Mouse (Mus musculus) heart, embryonic 12.5 days (tissue): ENCODE results near the gene Bod1. TPM values are rescaled to one million over a fixed set of nuclear protein-coding genes. Genes with fewer than 3 reads are reported as not detected.
A peak's percentile ranks its signal among the peaks of the same experiment; 100 is the strongest.

Experiments used
- ATAC-seq: fragments of 200-750 bp; cut with Nextera tagmentation; 2 replicates; pipeline ENCODE4 v1.8.0; 2017; ENCODE audit warnings: moderate TSS enrichment, moderate library complexity; ENCODE audit not compliant: insufficient number of reproducible peaks, low FRiP score
- H3K27ac ChIP-seq: fragments of 300-500 bp; sonication (generic); 2 replicates; pipeline ENCODE4 v1.5.1; 2016; ENCODE audit warnings: mild to moderate bottlenecking, moderate library complexity; ENCODE audit not compliant: poor library complexity, severe bottlenecking
- H3K27me3 ChIP-seq: fragments of 300-500 bp; sonication (generic); replicated peaks from 2 replicates; pipeline ENCODE4 v1.6.1; 2016; ENCODE audit warnings: mild to moderate bottlenecking, moderate library complexity
- H3K36me3 ChIP-seq: fragments of 300-500 bp; sonication (generic); 2 replicates; pipeline ENCODE4 v1.6.1; 2016; ENCODE audit warnings: mild to moderate bottlenecking, moderate library complexity
- H3K4me1 ChIP-seq: fragments of 300-500 bp; sonication (generic); replicated peaks from 2 replicates; pipeline ENCODE4 v1.6.1; 2016; ENCODE audit warnings: mild to moderate bottlenecking
- H3K4me2 ChIP-seq: fragments of 300-500 bp; sonication (generic); 2 replicates; pipeline ENCODE4 v1.6.1; 2016; ENCODE audit warnings: mild to moderate bottlenecking, moderate library complexity
- H3K4me3 ChIP-seq: fragments of 300-500 bp; sonication (generic); 2 replicates; pipeline ENCODE4 v1.5.1; 2016; ENCODE audit warnings: mild to moderate bottlenecking
- H3K9ac ChIP-seq: fragments of 300-500 bp; sonication (generic); 2 replicates; pipeline ENCODE4 v1.6.1; 2016; ENCODE audit warnings: mild to moderate bottlenecking, moderate library complexity
- H3K9me3 ChIP-seq: fragments of 300-500 bp; sonication (generic); replicated peaks from 2 replicates; pipeline ENCODE4 v1.6.1; 2016; ENCODE audit warnings: mild to moderate bottlenecking, moderate library complexity
- WGBS: fragments of 180-500 bp; shearing (Covaris S2); methylation state at CpG from one replicate; pipeline ENCODE4 v1.1.7; 2016; 5-methylcytosine and 5-hydroxymethylcytosine counted together
- polyA plus RNA-seq: library from polyadenylated mRNA; unstranded; fragments of >200 nt; fragmentation: Nextera tagmentation; extraction: Ambion mirVana; gene quantifications from 2 replicates; pipeline ENCODE4 v1.2.1, GENCODE M21; 2016

Gene Bod1
- polyA plus RNA-seq, 1 experiment from 2014 or later: 79.8 TPM

GRCm38 (mm10) chr11:31664186-31664585, 7.5 kb downstream of the Bod1 start:
- Histone ChIP-seq H3K36me3 (peaks cover 68% of the 10 kb centered on the region), H3K9me3 (no peaks in the 10 kb centered on the region), H3K4me2 (no peak overlapping the region), H3K27ac (no peak overlapping the region), H3K4me3 (no peak overlapping the region), H3K9ac (no peak overlapping the region), H3K27me3 (no peaks in the 10 kb centered on the region), H3K4me1 (peaks cover 8% of the 10 kb centered on the region)
- WGBS: 80% methylated on average over 2 of the region's 2 CpGs
- no peak for ATAC-seq

GRCm38 (mm10) chr11:31663501-31663900, 8.2 kb downstream of the Bod1 start:
- H3K27ac ChIP-seq: peak overlapping the region; percentile 70
- H3K4me2 ChIP-seq: no peak overlapping the region
- H3K4me1 ChIP-seq: peaks cover 8% of the 10 kb centered on the region
- 82% methylated on average over 4 of the region's 4 CpGs for WGBS
- H3K4me3 ChIP-seq: no peak overlapping the region
- ATAC-seq: no peak
- no peak overlapping the region for H3K9ac ChIP-seq
- no peaks in the 10 kb centered on the region for H3K9me3 ChIP-seq
- H3K36me3 ChIP-seq: peaks cover 61% of the 10 kb centered on the region
- H3K27me3 ChIP-seq: no peaks in the 10 kb centered on the region

GRCm38 (mm10) chr11:31662872-31663446, 8.7 kb downstream of the Bod1 start:
- Histone ChIP-seq H3K4me2 (no peak overlapping the region), H3K27me3 (no peaks in the 10 kb centered on the region), H3K4me3 (no peak overlapping the region), H3K9me3 (no peaks in the 10 kb centered on the region), H3K36me3 (peaks cover 58% of the 10 kb centered on the region), H3K4me1 (peaks cover 8% of the 10 kb centered on the region), H3K27ac (no peak overlapping the region), H3K9ac (no peak overlapping the region)
- 83% methylated on average over 5 of the region's 5 CpGs for WGBS
- no peak for ATAC-seq

- Histone ChIP-seq H3K9me3 (no peaks in the 10 kb centered on the region), H3K4me3 (no peak overlapping the region), H3K4me1 (peaks cover 8% of the 10 kb centered on the region), H3K27me3 (no peaks in the 10 kb centered on the region), H3K36me3 (peaks cover 52% of the 10 kb centered on the region), H3K4me2 (no peak overlapping the region), H3K27ac (no peak overlapping the region), H3K9ac (no peak overlapping the region)
- no peak for ATAC-seq
- WGBS: 84% methylated on average over 7 of the region's 7 CpGs
Observed at GRCm38 (mm10) chr11:31662214-31662613, 9.5 kb downstream of the Bod1 start.

- Histone ChIP-seq H3K27ac (no peak overlapping the region), H3K9ac (no peak overlapping the region), H3K4me2 (no peak overlapping the region), H3K4me3 (no peak overlapping the region), H3K9me3 (no peaks in the 10 kb centered on the region), H3K4me1 (no peaks in the 10 kb centered on the region; the same call in 1 of the 2 replicates), H3K27me3 (no peaks in the 10 kb centered on the region), H3K36me3 (peaks cover 12% of the 10 kb centered on the region; the same call in 1 of the 2 replicates)
- no peak for ATAC-seq
Observed at GRCm38 (mm10) chr11:31657806-31658175, 13.9 kb downstream of the Bod1 start.

GRCm38 (mm10) chr11:31657168-31657805, 14.4 kb downstream of the Bod1 start:
- no peaks in the 10 kb centered on the region for H3K4me1 ChIP-seq
- H3K4me2 ChIP-seq: no peak overlapping the region
- H3K27me3 ChIP-seq: no peaks in the 10 kb centered on the region
- peaks cover 4% of the 10 kb centered on the region for H3K9me3 ChIP-seq
- 72% methylated on average over 5 of the region's 5 CpGs for WGBS
- ATAC-seq: no peak
- no peak overlapping the region for H3K27ac ChIP-seq
- H3K36me3 ChIP-seq: peaks cover 12% of the 10 kb centered on the region; the same call in 1 of the 2 replicates
- H3K4me3 ChIP-seq: no peak overlapping the region
- no peak overlapping the region for H3K9ac ChIP-seq

- no peak overlapping the region for H3K4me2 ChIP-seq
- H3K27me3 ChIP-seq: no peaks in the 10 kb centered on the region
- 31% methylated on average over 2 of the region's 2 CpGs for WGBS
- H3K36me3 ChIP-seq: no peaks in the 10 kb centered on the region
- peaks cover 5% of the 10 kb centered on the region for H3K9me3 ChIP-seq
- H3K4me1 ChIP-seq: no peaks in the 10 kb centered on the region; the same call in 1 of the 2 replicates
- H3K9ac ChIP-seq: no peak overlapping the region
- no peak overlapping the region for H3K27ac ChIP-seq
- no peak for ATAC-seq
- no peak overlapping the region for H3K4me3 ChIP-seq
Observed at GRCm38 (mm10) chr11:31649507-31649906, 22.2 kb downstream of the Bod1 start.

- ATAC-seq: no peak; the same call in 1 of the 2 replicates
- H3K9ac ChIP-seq: no peak overlapping the region
- H3K27ac ChIP-seq: no peak overlapping the region
- H3K27me3 ChIP-seq: no peaks in the 10 kb centered on the region
- no peaks in the 10 kb centered on the region; the same call in 1 of the 2 replicates for H3K4me1 ChIP-seq
- WGBS: 84% methylated on average over 10 of the region's 10 CpGs
- no peak overlapping the region for H3K4me3 ChIP-seq
- no peaks in the 10 kb centered on the region for H3K36me3 ChIP-seq
- peaks cover 3% of the 10 kb centered on the region; the same call in 1 of the 2 replicates for H3K9me3 ChIP-seq
- H3K4me2 ChIP-seq: no peak overlapping the region
Observed at GRCm38 (mm10) chr11:31647268-31647667, 24.4 kb downstream of the Bod1 start.

- Histone ChIP-seq H3K4me1 (no peaks in the 10 kb centered on the region; the same call in 1 of the 2 replicates), H3K27me3 (no peaks in the 10 kb centered on the region), H3K9ac (no peak overlapping the region), H3K4me2 (no peak overlapping the region), H3K36me3 (no peaks in the 10 kb centered on the region), H3K4me3 (no peak overlapping the region), H3K27ac (no peak overlapping the region), H3K9me3 (0 out of 2 replicates have a peak, but pooled peaks cover 3% of the 10 kb centered on the region)
- 78% methylated on average over 1 of the region's 1 CpGs for WGBS
- ATAC-seq: no peak
Observed at GRCm38 (mm10) chr11:31646571-31646970, 25.1 kb downstream of the Bod1 start.

- Histone ChIP-seq H3K4me2 (no peak overlapping the region), H3K36me3 (no peaks in the 10 kb centered on the region), H3K27ac (no peak overlapping the region), H3K9ac (no peak overlapping the region), H3K4me1 (no peaks in the 10 kb centered on the region), H3K4me3 (no peak overlapping the region), H3K9me3 (0 out of 2 replicates have a peak, but pooled peaks cover 3% of the 10 kb centered on the region), H3K27me3 (0 out of 2 replicates have a peak, but pooled peaks cover 2% of the 10 kb centered on the region)
- WGBS: 68% methylated on average over 6 of the region's 6 CpGs
- no peak for ATAC-seq
Observed at GRCm38 (mm10) chr11:31643120-31643519, 28.6 kb downstream of the Bod1 start.

GRCm38 (mm10) chr11:31641066-31641810, 30.4 kb downstream of the Bod1 start:
- Histone ChIP-seq H3K4me1 (no peaks in the 10 kb centered on the region), H3K36me3 (no peaks in the 10 kb centered on the region), H3K27ac (no peak overlapping the region), H3K27me3 (0 out of 2 replicates have a peak, but pooled peaks cover 2% of the 10 kb centered on the region), H3K4me3 (no peak overlapping the region), H3K4me2 (no peak overlapping the region), H3K9me3 (0 out of 2 replicates have a peak, but pooled peaks cover 3% of the 10 kb centered on the region), H3K9ac (no peak overlapping the region)
- no peak for ATAC-seq
- 38% methylated on average over 3 of the region's 3 CpGs for whole genome bisulfite sequencing
